In genomic region chr8:54493915-54494314, GRCm38 (mm10) we compare ENCODE assay signal across 15 mouse cellular contexts. TPM values are rescaled to one million over a fixed set of nuclear protein-coding genes. Genes with fewer than 3 reads are reported as not detected.
DNase-seq lines count a peak whose midpoint lies in the region.
"Had no signal": no experiment of that assay in that cellular context is flagged by ENCODE, and none has a peak within 500 bp of the region (broad histone marks: within the 10 kb centered on the region; RNA-seq: fewer than 3 reads in every experiment).

No protein-coding gene starts in this region.

- no peak overlapping the region for H3K27ac ChIP-seq in forebrain, embryonic 10.5 days
- H3K27ac ChIP-seq: heart, adult 2 months; hindbrain, embryonic 12.5 days; hindbrain, embryonic 15.5 days had no signal

- no peak overlapping the region for H3K4me3 ChIP-seq in forebrain, embryonic 10.5 days
- H3K4me3 ChIP-seq: heart, adult 2 months; hindbrain, embryonic 12.5 days; hindbrain, embryonic 15.5 days had no signal

- WGBS in forebrain, embryonic 10.5 days = 59% methylated on average over 3 of the region's 3 CpGs

- H3K27me3 ChIP-seq in forebrain, embryonic 10.5 days (ENCODE audit: poor library complexity, severe bottlenecking) = peaks cover 19% of the 10 kb centered on the region
- H3K27me3 ChIP-seq: hindbrain, embryonic 12.5 days; hindbrain, embryonic 15.5 days had no signal

- no peaks in the 10 kb centered on the region for H3K4me1 ChIP-seq in forebrain, embryonic 10.5 days
- H3K4me1 ChIP-seq: hindbrain, embryonic 12.5 days; hindbrain, embryonic 15.5 days had no signal

- no peaks in the 10 kb centered on the region for H3K9me3 ChIP-seq in forebrain, embryonic 10.5 days
- H3K9me3 ChIP-seq: hindbrain, embryonic 12.5 days; hindbrain, embryonic 15.5 days had no signal

- no peaks in the 10 kb centered on the region for H3K36me3 ChIP-seq in forebrain, embryonic 10.5 days (replicated peaks)
- H3K36me3 ChIP-seq: hindbrain, embryonic 12.5 days; hindbrain, embryonic 15.5 days had no signal

- DNase-seq in 3T3-L1 (ENCODE audit: low read depth, low spot score) = peak; percentile 37
- DNase-seq in 416B (ENCODE audit: low read depth) = peak; percentile 54
- DNase-seq in brain, adult 2 months (ENCODE audit: low read depth, low spot score) = peak; percentile 49
- no peak for DNase-seq in thymus, postnatal 14 days
- DNase-seq in forebrain, embryonic 10.5 days (ENCODE audit: extremely low spot score, low spot score) = no peak
- no peak for DNase-seq in ovary, postnatal 36 days (ENCODE audit: low spot score)
- DNase-seq: adrenal gland, adult 8-10 months; adrenal gland, postnatal 25 days; cerebellum, adult 9-10 months; gastrocnemius, postnatal 10 days; gastrocnemius, postnatal 36 days; heart, adult 2 months had no signal

RNA-seq across cellular contexts. Expression of gene Asb5, which starts 35.5 kb away (rescaled TPM):
- polyA plus RNA-seq in forebrain, embryonic 10.5 days (2016; fragmentation: Nextera tagmentation; extraction: Ambion mirVana) = 4.0 and 4.9 TPM in 2 replicates
- polyA plus RNA-seq: activated CD4-positive, CD25-positive, alpha-beta regulatory T cell, adult 4 months had no signal

RNA-seq across cellular contexts. Expression of gene Spcs3, which starts 35.9 kb away (rescaled TPM):
- polyA plus RNA-seq in forebrain, embryonic 10.5 days (2016; fragmentation: Nextera tagmentation; extraction: Ambion mirVana) = 91.4 and 99.6 TPM in 2 replicates

Comparison
In these comparisons a context has a peak if more than half of its experiments do, and no peak if none do; other contexts are left out.
1. DNase-seq: peak in 3T3-L1 (single experiment), 416B (single experiment) and brain, adult 2 months (single experiment); none in thymus, postnatal 14 days (single experiment), forebrain, embryonic 10.5 days (single experiment) and ovary, postnatal 36 days (single experiment).